Mouse (Mus musculus): Measurements from ENCODE around the gene Lrfn2. TPM values are rescaled to one million over a fixed set of nuclear protein-coding genes. Genes with fewer than 3 reads are reported as not detected.

Gene Lrfn2
- polyA plus RNA-seq, 1 experiment from 2014 or later = not detected

DNA sequence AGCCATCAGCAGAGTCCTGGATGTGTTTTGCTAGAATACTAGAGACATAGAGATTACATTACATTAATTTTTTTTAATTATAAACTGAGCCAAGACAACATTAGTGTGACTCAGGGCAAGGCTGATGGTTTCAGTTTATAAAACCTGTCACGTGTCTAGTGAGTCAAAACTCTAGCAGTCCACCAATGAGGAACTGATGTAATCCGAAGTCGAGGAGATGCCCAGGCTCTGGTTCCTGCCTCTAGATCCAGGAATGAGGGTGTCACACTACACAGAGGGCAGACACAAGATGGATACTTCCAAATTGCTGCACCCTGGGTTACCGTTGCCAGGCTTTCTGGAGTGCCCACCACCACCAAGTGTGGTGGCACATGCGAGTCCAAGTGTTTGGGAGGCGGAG is 84.0 kb downstream of the Lrfn2 start:
- ChIA-PET CTCF (no interaction called here), POLR2A (no interaction called here)
- in situ Hi-C loops (cut with MboI; ENCODE audit: low pct_unique_long_range_greater_than_20kb) = no loop called here
- DNase-seq (ENCODE audit: low read depth, low spot score) = no peak
- no peaks in the 10 kb centered on the region for H3K27me3 ChIP-seq
- no peak for ATAC-seq
- no peak for TF ChIP-seq CTCF (IDR thresholded peaks at IDR 0.05)

- CTCF ChIA-PET = no interaction called here
- DNase-seq (ENCODE audit: low read depth, low spot score) (no peak), ATAC-seq (no peak)
- no peaks in the 10 kb centered on the region for H3K27me3 ChIP-seq
- TF ChIP-seq CTCF (IDR thresholded peaks at IDR 0.05) = no peak
- in situ Hi-C loops (cut with MboI; ENCODE audit: low pct_unique_long_range_greater_than_20kb) = no loop called here
- POLR2A ChIA-PET = no interaction called here
Observed at GRCm38 (mm10) chr17:49017438-49018415, 85.5 kb downstream of the Lrfn2 start.

DNA sequence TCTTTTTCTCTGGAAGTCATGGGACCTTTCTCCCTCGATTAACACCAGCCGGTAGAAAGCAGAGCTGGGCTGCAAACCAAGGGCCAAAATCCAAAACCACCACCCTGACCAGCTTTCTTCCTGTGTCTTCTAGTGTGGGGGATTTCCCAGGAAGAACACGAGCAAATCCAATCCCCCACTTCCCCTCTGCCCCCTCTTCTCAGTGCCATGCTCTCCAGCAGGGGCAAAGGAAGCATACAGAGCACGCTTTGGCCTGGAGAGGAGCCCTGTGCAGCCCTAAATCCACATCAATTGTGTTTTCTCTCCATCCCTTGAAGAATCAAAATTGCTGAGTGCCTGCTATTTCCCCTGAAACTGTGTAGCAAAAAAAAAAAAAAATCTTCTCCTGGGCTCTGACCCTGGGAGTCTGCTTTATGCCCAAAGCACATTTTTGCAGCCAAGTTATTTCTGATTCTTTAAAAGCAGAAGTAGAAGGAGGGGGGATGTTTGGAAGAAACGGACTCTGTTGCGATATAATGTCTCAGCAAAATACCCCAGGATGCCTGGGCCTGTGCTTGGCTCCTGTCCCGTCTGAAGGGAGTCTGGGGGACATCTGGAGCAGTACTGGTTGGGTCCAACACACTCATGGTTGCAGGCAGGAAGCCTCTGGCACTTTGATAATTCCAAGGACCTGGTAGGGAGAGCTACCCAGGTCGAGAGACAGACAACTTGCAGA is 86.8 kb downstream of the Lrfn2 start:
- TF ChIP-seq CTCF (IDR thresholded peaks at IDR 0.05) = no peak
- ChIA-PET POLR2A (no interaction called here), CTCF (no interaction called here)
- no peak for DNase-seq (ENCODE audit: low read depth, low spot score)
- H3K27me3 ChIP-seq = no peaks in the 10 kb centered on the region
- in situ Hi-C loops (cut with MboI; ENCODE audit: low pct_unique_long_range_greater_than_20kb) = no loop called here
- ATAC-seq = no peak

GRCm38 (mm10) chr17:49029556-49030268 is 97.5 kb downstream of the Lrfn2 start:
- in situ Hi-C loops (cut with MboI; ENCODE audit: low pct_unique_long_range_greater_than_20kb) = no loop called here
- TF ChIP-seq CTCF (IDR thresholded peaks at IDR 0.05) = no peak
- DNase-seq (ENCODE audit: low read depth, low spot score) (no peak), ATAC-seq (no peak)
- ChIA-PET CTCF (no interaction called here), POLR2A (no interaction called here)
- H3K27me3 ChIP-seq = no peaks in the 10 kb centered on the region

GRCm38 (mm10) chr17:49030269-49030615 is 98.1 kb downstream of the Lrfn2 start:
- no peak for TF ChIP-seq CTCF (IDR thresholded peaks at IDR 0.05)
- ATAC-seq (no peak), DNase-seq (ENCODE audit: low read depth, low spot score) (no peak)
- in situ Hi-C loops (cut with MboI; ENCODE audit: low pct_unique_long_range_greater_than_20kb) = no loop called here
- ChIA-PET POLR2A (no interaction called here), CTCF (no interaction called here)
- H3K27me3 ChIP-seq = no peaks in the 10 kb centered on the region

GRCm38 (mm10) chr17:49030841-49031240 is 98.7 kb downstream of the Lrfn2 start:
- no peak for TF ChIP-seq CTCF (IDR thresholded peaks at IDR 0.05)
- in situ Hi-C loops (cut with MboI; ENCODE audit: low pct_unique_long_range_greater_than_20kb) = no loop called here
- POLR2A ChIA-PET = interaction anchor here (0.6 kb wide), 1 partner anchor 1972 kb away, joined by 3 read pairs; no protein-coding TSS in a partner anchor
- no peak for DNase-seq (ENCODE audit: low read depth, low spot score)
- ATAC-seq = no peak
- CTCF ChIA-PET = no interaction called here
- H3K27me3 ChIP-seq = no peaks in the 10 kb centered on the region

- DNase-seq (ENCODE audit: low read depth, low spot score) (no peak), ATAC-seq (no peak)
- ChIA-PET CTCF (no interaction called here), POLR2A (no interaction called here)
- no peaks in the 10 kb centered on the region for H3K27me3 ChIP-seq
- no peak for TF ChIP-seq CTCF (IDR thresholded peaks at IDR 0.05)
- in situ Hi-C loops (cut with MboI; ENCODE audit: low pct_unique_long_range_greater_than_20kb) = no loop called here
Observed at GRCm38 (mm10) chr17:49031790-49032189, 99.6 kb downstream of the Lrfn2 start.

GRCm38 (mm10) chr17:49033276-49033675 is 101.1 kb downstream of the Lrfn2 start:
- no peak for TF ChIP-seq CTCF (IDR thresholded peaks at IDR 0.05)
- in situ Hi-C loops (cut with MboI; ENCODE audit: low pct_unique_long_range_greater_than_20kb) = no loop called here
- ATAC-seq (no peak), DNase-seq (ENCODE audit: low read depth, low spot score) (no peak)
- CTCF ChIA-PET = no interaction called here
- no peaks in the 10 kb centered on the region for H3K27me3 ChIP-seq
- POLR2A ChIA-PET = no interaction called here

GRCm38 (mm10) chr17:49033686-49034250 is 101.6 kb downstream of the Lrfn2 start:
- in situ Hi-C loops (cut with MboI; ENCODE audit: low pct_unique_long_range_greater_than_20kb) = no loop called here
- POLR2A ChIA-PET = no interaction called here
- no peak for DNase-seq (ENCODE audit: low read depth, low spot score)
- H3K27me3 ChIP-seq = no peaks in the 10 kb centered on the region
- CTCF ChIA-PET = no interaction called here
- TF ChIP-seq CTCF (IDR thresholded peaks at IDR 0.05) = no peak
- no peak for ATAC-seq

DNA sequence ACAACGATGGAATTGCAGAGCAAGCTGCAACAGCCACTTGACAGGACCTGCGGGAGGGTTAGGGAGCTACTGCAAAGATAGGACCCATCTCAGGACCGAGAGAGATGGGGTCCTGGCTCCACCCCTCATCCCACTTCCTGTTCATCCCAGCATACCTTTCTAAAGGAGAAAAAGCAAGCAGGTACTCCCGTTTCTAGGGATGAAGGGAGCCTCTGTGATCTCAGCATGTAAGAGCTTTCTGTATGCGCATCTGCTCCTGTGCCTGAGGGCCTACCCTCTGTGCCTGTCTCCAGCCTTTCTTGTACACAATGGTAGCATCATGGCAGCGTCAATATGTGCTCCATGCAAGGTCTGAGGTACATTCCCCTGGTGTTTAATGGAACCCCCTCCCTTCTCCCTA is 102.9 kb downstream of the Lrfn2 start:
- CTCF ChIA-PET = no interaction called here
- DNase-seq (ENCODE audit: low read depth, low spot score) (no peak), ATAC-seq (no peak)
- POLR2A ChIA-PET = no interaction called here
- in situ Hi-C loops (cut with MboI; ENCODE audit: low pct_unique_long_range_greater_than_20kb) = no loop called here
- H3K27me3 ChIP-seq = no peaks in the 10 kb centered on the region
- no peak for TF ChIP-seq CTCF (IDR thresholded peaks at IDR 0.05)

Data from Patski (cell line).